In the genomic region with DNA sequence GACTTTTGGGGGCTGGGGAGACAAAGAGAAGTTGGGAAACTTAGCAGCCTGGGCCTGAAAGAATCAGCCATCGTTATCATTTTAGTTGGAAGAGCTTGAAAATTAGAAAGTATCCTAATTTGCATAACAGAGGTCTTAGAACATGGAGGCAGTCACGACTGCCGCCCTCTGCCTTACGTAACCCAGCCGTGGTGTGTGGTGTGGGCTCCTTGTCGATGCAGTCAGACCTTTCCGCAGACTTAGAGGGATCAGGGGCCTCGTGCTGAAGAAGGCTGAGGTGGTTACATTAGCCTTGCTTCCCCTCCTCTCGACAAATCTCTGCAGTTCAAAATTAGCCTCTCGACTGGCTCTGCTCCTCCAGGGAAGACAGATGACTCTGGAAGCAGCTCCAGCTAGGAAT, we compare ENCODE assay signal across 8 mouse cellular contexts. TPM values are rescaled to one million over a fixed set of nuclear protein-coding genes. Genes with fewer than 3 reads are reported as not detected.
DNase-seq lines count a peak whose midpoint lies in the region; ATAC-seq lines count a peak whose summit lies in the region.

No protein-coding gene starts in this region.

- no peak overlapping the region for H3K9ac ChIP-seq in forebrain, embryonic 16.5 days (replicated peaks; ENCODE audit: low read depth, low read length)
- no peak overlapping the region for H3K9ac ChIP-seq in hindbrain, embryonic 15.5 days

- H3K4me1 ChIP-seq in forebrain, embryonic 10.5 days: peaks cover 26% of the 10 kb centered on the region
- H3K4me1 ChIP-seq in forebrain, embryonic 16.5 days (replicated peaks; ENCODE audit: control insufficient read depth, insufficient read depth, low read length): no peaks in the 10 kb centered on the region; the same call in 1 of the 2 replicates
- H3K4me1 ChIP-seq in hindbrain, embryonic 15.5 days (replicated peaks): 0 out of 2 replicates have a peak, but pooled peaks cover 3% of the 10 kb centered on the region

- H3K27ac ChIP-seq in forebrain, embryonic 10.5 days: peak overlapping the region; percentile 49
- H3K27ac ChIP-seq in forebrain, embryonic 16.5 days (ENCODE audit: low read length): no peak overlapping the region
- H3K27ac ChIP-seq in hindbrain, embryonic 15.5 days (replicated peaks): peak overlapping the region; percentile 34; the same call in 1 of the 2 replicates

- H3K4me2 ChIP-seq in forebrain, embryonic 16.5 days (ENCODE audit: low read length): no peak overlapping the region
- H3K4me2 ChIP-seq in hindbrain, embryonic 15.5 days: no peak overlapping the region

- DNase-seq in forebrain, embryonic 10.5 days (ENCODE audit: extremely low spot score, low spot score): no peak
- DNase-seq in right cerebral cortex, adult 18-20 months: peak; percentile 80
- no peak for DNase-seq in right cerebral cortex, postnatal 4 days
- DNase-seq in right cerebral cortex, postnatal 36 days (ENCODE audit: low spot score in 2 of 2): peak; percentile 59 to 83
- DNase-seq in gastrocnemius, postnatal 36 days: no peak
- no peak for DNase-seq in embryo, embryonic 9.5 days (ENCODE audit: extremely low spot score)

- intact Hi-C loops in gastrocnemius, postnatal 36 days (cut with DNase I): loop anchor here (5.0 kb wide), 2 partner anchors 153 to 203 kb away; no protein-coding TSS in a partner anchor

- H3K27me3 ChIP-seq in forebrain, embryonic 10.5 days (ENCODE audit: poor library complexity, severe bottlenecking): no peaks in the 10 kb centered on the region
- no peaks in the 10 kb centered on the region for H3K27me3 ChIP-seq in forebrain, embryonic 16.5 days (replicated peaks; ENCODE audit: control insufficient read depth, insufficient read depth, low read length)
- H3K27me3 ChIP-seq in hindbrain, embryonic 15.5 days: no peaks in the 10 kb centered on the region

- no peak for ATAC-seq in forebrain, embryonic 16.5 days
- ATAC-seq in hindbrain, embryonic 15.5 days (ENCODE audit: low FRiP score, low read depth): no peak

- H3K36me3 ChIP-seq in forebrain, embryonic 10.5 days (replicated peaks): peaks cover 78% of the 10 kb centered on the region
- peaks cover 8% of the 10 kb centered on the region for H3K36me3 ChIP-seq in forebrain, embryonic 16.5 days (ENCODE audit: control insufficient read depth, insufficient read depth)
- H3K36me3 ChIP-seq in hindbrain, embryonic 15.5 days: peaks cover 24% of the 10 kb centered on the region

- 78% methylated on average over 10 of the region's 10 CpGs for WGBS in forebrain, embryonic 10.5 days
- 50% methylated on average over 10 of the region's 10 CpGs for WGBS in forebrain, embryonic 16.5 days
- WGBS in hindbrain, embryonic 15.5 days: 59% methylated on average over 10 of the region's 10 CpGs

- H3K4me3 ChIP-seq in forebrain, embryonic 10.5 days: no peak overlapping the region
- H3K4me3 ChIP-seq in forebrain, embryonic 16.5 days (replicated peaks; ENCODE audit: low read length): no peak overlapping the region
- no peak overlapping the region for H3K4me3 ChIP-seq in hindbrain, embryonic 15.5 days

- no peaks in the 10 kb centered on the region for H3K9me3 ChIP-seq in forebrain, embryonic 10.5 days
- no peaks in the 10 kb centered on the region for H3K9me3 ChIP-seq in forebrain, embryonic 16.5 days (ENCODE audit: control insufficient read depth, low read length)
- H3K9me3 ChIP-seq in hindbrain, embryonic 15.5 days: no peaks in the 10 kb centered on the region

RNA-seq across cellular contexts. Expression of a gene that starts 10.9 kb away (rescaled TPM):
- polyA plus RNA-seq in forebrain, embryonic 10.5 days (2016; fragmentation: Nextera tagmentation; extraction: Ambion mirVana): 73.6 and 79.3 TPM in 2 replicates
- polyA plus RNA-seq in forebrain, embryonic 16.5 days (2015; fragmentation: Nextera tagmentation; extraction: Ambion mirVana): 56.7 and 58.5 TPM in 2 replicates
- 45.1 and 52.5 TPM in 2 replicates for polyA plus RNA-seq in hindbrain, embryonic 15.5 days (2015; fragmentation: Nextera tagmentation; extraction: Ambion mirVana)
- 10 to 100 TPM; 35.5 to 39.9 TPM for total RNA-seq in gastrocnemius, postnatal 36 days (2021)

RNA-seq across cellular contexts. Expression of a gene that starts 37.9 kb away (rescaled TPM):
- polyA plus RNA-seq in forebrain, embryonic 10.5 days (2016; fragmentation: Nextera tagmentation; extraction: Ambion mirVana): 13.5 and 13.9 TPM in 2 replicates
- polyA plus RNA-seq in forebrain, embryonic 16.5 days (2015; fragmentation: Nextera tagmentation; extraction: Ambion mirVana): 37.3 and 37.6 TPM in 2 replicates
- 31.5 and 32.4 TPM in 2 replicates for polyA plus RNA-seq in hindbrain, embryonic 15.5 days (2015; fragmentation: Nextera tagmentation; extraction: Ambion mirVana)
- 10 to 100 TPM; 52.7 to 60.2 TPM for total RNA-seq in gastrocnemius, postnatal 36 days (2021)

RNA-seq across cellular contexts. Expression of a gene that starts 44.3 kb away (rescaled TPM):
- 1.7 and 1.8 TPM in 2 replicates for polyA plus RNA-seq in forebrain, embryonic 10.5 days (2016; fragmentation: Nextera tagmentation; extraction: Ambion mirVana)
- polyA plus RNA-seq in forebrain, embryonic 16.5 days (2015; fragmentation: Nextera tagmentation; extraction: Ambion mirVana): 1.7 and 2.7 TPM in 2 replicates
- 4.6 and 4.7 TPM in 2 replicates for polyA plus RNA-seq in hindbrain, embryonic 15.5 days (2015; fragmentation: Nextera tagmentation; extraction: Ambion mirVana)
- total RNA-seq in gastrocnemius, postnatal 36 days (2021): not detected

Comparison
In these comparisons a context has a peak if more than half of its experiments do, and no peak if none do; other contexts are left out.
1. DNase-seq: peak in right cerebral cortex, adult 18-20 months (single experiment) and right cerebral cortex, postnatal 36 days (2 of 2); none in forebrain, embryonic 10.5 days (single experiment), right cerebral cortex, postnatal 4 days (single experiment), gastrocnemius, postnatal 36 days (0 of 2) and embryo, embryonic 9.5 days (single experiment).